27 mouse cellular contexts compared by ENCODE assay signal in genomic region chr14:99509696-99510536, GRCm38 (mm10).
A peak's percentile ranks its signal among the peaks of the same experiment; 100 is the strongest.
DNase-seq lines count a peak whose midpoint lies in the region; ATAC-seq and TF ChIP-seq lines count a peak whose summit lies in the region.
"Had no signal": no experiment of that assay in that cellular context is flagged by ENCODE, and none has a peak within 500 bp of the region (broad histone marks: within the 10 kb centered on the region; RNA-seq: fewer than 3 reads in every experiment).

No protein-coding gene starts in this region.

- no peaks in the 10 kb centered on the region for H3K4me1 ChIP-seq in lung, embryonic 14.5 days (ENCODE audit: insufficient read depth)
- H3K4me1 ChIP-seq: heart, embryonic 10.5 days; heart, embryonic 15.5 days; limb, embryonic 12.5 days; liver, embryonic 15.5 days; midbrain, embryonic 10.5 days; neural tube, embryonic 12.5 days had no signal

- no peaks in the 10 kb centered on the region for H3K27me3 ChIP-seq in lung, embryonic 14.5 days (ENCODE audit: insufficient read depth, low read length)
- H3K27me3 ChIP-seq: heart, embryonic 15.5 days; limb, embryonic 12.5 days; liver, embryonic 15.5 days; neural tube, embryonic 12.5 days had no signal

- no peak for ATAC-seq in lung, embryonic 14.5 days (ENCODE audit: insufficient read depth)
- ATAC-seq: forebrain, embryonic 14.5 days; intestine, postnatal 0 days; midbrain, embryonic 16.5 days had no signal

- H3K36me3 ChIP-seq in lung, embryonic 14.5 days (ENCODE audit: insufficient read depth) = no peaks in the 10 kb centered on the region
- H3K36me3 ChIP-seq: heart, embryonic 10.5 days; heart, embryonic 15.5 days; limb, embryonic 12.5 days; liver, embryonic 15.5 days; midbrain, embryonic 10.5 days; neural tube, embryonic 12.5 days had no signal

- 44% methylated on average over 3 of the region's 3 CpGs for WGBS in lung, embryonic 14.5 days

- no peak overlapping the region for H3K4me3 ChIP-seq in lung, embryonic 14.5 days (ENCODE audit: low read depth, low read length)
- H3K4me3 ChIP-seq: heart, embryonic 10.5 days; heart, embryonic 15.5 days; left cerebral cortex, adult 2 months; limb, embryonic 12.5 days; liver, embryonic 15.5 days; midbrain, embryonic 10.5 days; myocyte; neural tube, embryonic 12.5 days had no signal

- TF ChIP-seq CTCF in lung, embryonic 14.5 days (IDR thresholded peaks at IDR 0.05; ENCODE audit: low read depth) = no peak

- peak; percentile 5 for DNase-seq in embryo, embryonic 10 days (ENCODE audit: low spot score)
- no peak for DNase-seq in embryo, embryonic 11 days
- DNase-seq in lung, embryonic 14.5 days = peak; percentile 18
- DNase-seq in lung, postnatal 25 days (ENCODE audit: low spot score) = no peak
- peak; percentile 91 for DNase-seq in R1 (ENCODE audit: low read depth, low spot score)
- DNase-seq in retina, postnatal 1 day = no peak
- no peak for DNase-seq in layer of hippocampus, adult 9-10 months (ENCODE audit: low spot score)
- DNase-seq: adrenal gland, postnatal 14 days; cerebellum, adult 11-12 months; cerebellum, adult 9-11 months; gastrocnemius, postnatal 14 days; kidney, adult 9 months; kidney, postnatal 14 days; lung, postnatal 14 days; right cerebral cortex, postnatal 4 days had no signal

- no peak overlapping the region for H3K4me2 ChIP-seq in lung, embryonic 14.5 days
- H3K4me2 ChIP-seq: heart, embryonic 15.5 days; hindbrain, embryonic 14.5 days; limb, embryonic 12.5 days; liver, embryonic 15.5 days; neural tube, embryonic 12.5 days had no signal

- no peak overlapping the region for H3K27ac ChIP-seq in lung, embryonic 14.5 days (ENCODE audit: low read depth)
- H3K27ac ChIP-seq: heart, embryonic 10.5 days; heart, embryonic 15.5 days; hindbrain, embryonic 14.5 days; left cerebral cortex, adult 2 months; limb, embryonic 12.5 days; liver, embryonic 15.5 days; midbrain, embryonic 10.5 days; neural tube, embryonic 12.5 days had no signal

- no peaks in the 10 kb centered on the region for H3K9me3 ChIP-seq in lung, embryonic 14.5 days (ENCODE audit: low read depth, low read length)
- H3K9me3 ChIP-seq: heart, embryonic 10.5 days; heart, embryonic 15.5 days; limb, embryonic 12.5 days; liver, embryonic 15.5 days; midbrain, embryonic 10.5 days had no signal

- no peak overlapping the region for H3K9ac ChIP-seq in lung, embryonic 14.5 days
- H3K9ac ChIP-seq: heart, embryonic 15.5 days; hindbrain, embryonic 14.5 days; limb, embryonic 12.5 days; liver, embryonic 15.5 days; neural tube, embryonic 12.5 days had no signal

Comparison
In these comparisons a context has a peak if more than half of its experiments do, and no peak if none do; other contexts are left out.
1. DNase-seq: peak in embryo, embryonic 10 days (single experiment), lung, embryonic 14.5 days (single experiment) and R1 (single experiment); none in embryo, embryonic 11 days (single experiment), lung, postnatal 25 days (single experiment), retina, postnatal 1 day (single experiment) and layer of hippocampus, adult 9-10 months (single experiment).